Mouse (Mus musculus): ENCODE data around the gene Plscr3. TPM values are rescaled to one million over a fixed set of nuclear protein-coding genes. Genes with fewer than 3 reads are reported as not detected.
"Not testable (repeated sequence)": the region's sequence is repeated elsewhere in the genome, so short reads cannot be mapped to it uniquely, and the experiment has no call there.

The Plscr3 gene
- polyA plus RNA-seq, 1 experiment from 2014 or later: 39.8 TPM

DNA sequence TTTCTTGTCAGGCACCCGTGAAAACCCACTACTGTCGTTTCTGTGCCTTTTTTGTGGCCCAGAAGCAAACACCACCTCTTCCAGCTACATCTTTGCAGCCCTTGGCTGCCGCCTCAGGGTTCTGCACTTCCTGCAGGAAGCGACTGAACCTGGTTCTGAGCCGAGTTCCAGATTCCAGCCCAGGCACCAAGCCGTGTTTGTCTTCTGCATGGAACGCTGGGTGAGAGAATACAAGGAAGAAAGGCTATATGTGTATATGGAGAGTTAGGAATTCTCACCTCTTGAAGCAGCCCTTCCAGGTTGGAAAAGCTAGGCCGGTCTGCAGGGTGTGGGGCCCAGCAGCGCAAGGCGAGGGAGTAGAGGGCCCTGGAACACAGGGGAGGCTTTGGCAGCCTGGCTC lies 8.5 kb downstream of the Plscr3 start:
- Histone ChIP-seq H3K27ac (no peak overlapping the region), H3K27me3 (ENCODE audit: control insufficient read depth, insufficient read depth, low read length) (peaks cover 20% of the 10 kb centered on the region), H3K9ac (no peak overlapping the region), H3K4me2 (replicated peaks) (no peak overlapping the region), H3K4me1 (replicated peaks; ENCODE audit: control insufficient read depth, insufficient read depth, low read length) (no peaks in the 10 kb centered on the region), H3K9me3 (ENCODE audit: control insufficient read depth, low read length) (no peaks in the 10 kb centered on the region), H3K36me3 (replicated peaks; ENCODE audit: control insufficient read depth, insufficient read depth) (peaks cover 20% of the 10 kb centered on the region), H3K4me3 (replicated peaks; ENCODE audit: low read length) (no peak overlapping the region)
- 88% methylated on average over 10 of the region's 10 CpGs for WGBS
- no peak for ATAC-seq (ENCODE audit: low FRiP score)
- no peak for DNase-seq (ENCODE audit: low spot score)

DNA sequence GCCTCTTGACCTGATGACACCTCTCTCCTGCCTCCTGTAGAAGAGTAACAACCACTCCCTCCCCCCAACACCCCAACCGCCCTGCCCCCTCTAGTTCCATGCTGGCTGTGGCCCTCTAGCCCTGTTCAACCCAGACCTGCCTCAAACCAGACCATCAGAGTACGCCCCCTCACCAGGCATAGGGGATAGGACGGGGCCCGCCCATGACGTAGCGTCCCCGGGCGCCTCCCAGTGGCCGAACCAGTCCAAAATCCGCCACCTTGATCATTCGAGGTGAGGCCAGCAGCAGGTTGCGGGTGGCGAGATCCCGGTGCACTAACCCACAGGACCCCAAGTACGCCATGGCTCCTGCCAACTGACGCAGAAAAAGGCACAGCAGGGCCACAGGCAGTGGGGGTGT lies 9.2 kb downstream of the Plscr3 start:
- H3K4me2 ChIP-seq (replicated peaks): no peak overlapping the region
- no peak overlapping the region for H3K27ac ChIP-seq
- H3K36me3 ChIP-seq (replicated peaks; ENCODE audit: control insufficient read depth, insufficient read depth): peaks cover 14% of the 10 kb centered on the region
- WGBS: 16% methylated on average over 16 of the region's 16 CpGs
- no peaks in the 10 kb centered on the region for H3K4me1 ChIP-seq (replicated peaks; ENCODE audit: control insufficient read depth, insufficient read depth, low read length)
- ATAC-seq (ENCODE audit: low FRiP score) (no peak), DNase-seq (ENCODE audit: low spot score) (no peak)
- H3K9me3 ChIP-seq (ENCODE audit: control insufficient read depth, low read length): no peaks in the 10 kb centered on the region
- peaks cover 23% of the 10 kb centered on the region for H3K27me3 ChIP-seq (ENCODE audit: control insufficient read depth, insufficient read depth, low read length)
- no peak overlapping the region for H3K4me3 ChIP-seq (replicated peaks; ENCODE audit: low read length)
- no peak overlapping the region for H3K9ac ChIP-seq

DNA sequence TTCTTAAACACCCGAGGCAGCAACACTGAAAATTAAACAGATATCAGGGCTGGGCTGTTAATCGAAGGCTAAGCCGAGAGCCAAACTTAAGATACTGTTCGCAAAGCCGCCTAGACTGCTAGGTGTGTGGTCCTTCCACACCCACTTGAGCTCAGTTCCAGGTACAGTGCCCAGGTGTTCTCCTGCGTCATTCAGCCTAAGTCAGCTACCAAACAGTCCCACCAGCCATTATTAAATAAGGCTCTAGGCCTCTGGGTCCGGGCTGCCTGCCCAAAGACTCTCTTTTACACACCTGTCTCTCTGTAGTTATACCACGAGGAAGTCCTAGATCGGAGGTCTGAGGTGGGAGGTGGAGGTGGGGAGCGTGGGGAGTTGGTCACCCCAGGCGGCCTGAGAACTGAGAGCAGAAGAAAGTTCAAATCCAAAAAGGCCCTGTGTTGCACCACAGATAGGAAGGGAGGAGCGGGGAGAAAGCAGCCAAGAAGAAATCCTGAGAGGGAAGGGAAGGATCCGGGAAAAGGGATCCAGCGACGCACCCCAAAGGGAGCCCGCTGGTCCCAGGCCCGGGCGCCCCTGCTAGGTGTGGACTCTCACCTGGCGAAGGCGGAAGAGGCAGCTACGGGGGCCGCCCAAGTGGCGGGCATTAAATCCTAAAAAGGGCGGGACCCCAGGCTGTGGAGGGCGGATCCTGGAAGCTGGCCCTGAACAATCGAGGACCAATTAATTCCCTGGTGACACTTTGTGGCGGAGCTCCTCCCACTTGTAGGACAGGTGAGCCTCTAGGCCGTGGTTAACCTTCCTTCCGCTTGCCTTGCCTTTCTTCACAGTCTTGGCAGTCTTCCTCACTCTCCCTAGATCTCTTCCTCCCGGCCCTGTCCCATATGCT lies 12.2 kb downstream of the Plscr3 start, which contains the start of gene Tnk1:
Gene Tnk1 (minus strand): TSS at position 618 of the 886 bp plus-strand sequence.
- H3K27ac ChIP-seq: no peak within 1 kb of the TSS
- H3K4me3 ChIP-seq (replicated peaks; ENCODE audit: low read length): no peak within 1 kb of the TSS
- H3K4me1 ChIP-seq (replicated peaks; ENCODE audit: control insufficient read depth, insufficient read depth, low read length): no peaks in the 10 kb centered on the region
- ATAC-seq (ENCODE audit: low FRiP score): no peak
- no peak within 1 kb of the TSS for H3K9ac ChIP-seq
- H3K36me3 ChIP-seq (replicated peaks; ENCODE audit: control insufficient read depth, insufficient read depth): no peaks in the 10 kb centered on the region
- no peaks in the 10 kb centered on the region for H3K9me3 ChIP-seq (ENCODE audit: control insufficient read depth, low read length)
- no peak for DNase-seq (ENCODE audit: low spot score)
- no peak within 1 kb of the TSS for H3K4me2 ChIP-seq (replicated peaks)
- WGBS: 22% methylated on average over 30 of the region's 30 CpGs
- peaks cover 23% of the 10 kb centered on the region for H3K27me3 ChIP-seq (ENCODE audit: control insufficient read depth, insufficient read depth, low read length)

DNA sequence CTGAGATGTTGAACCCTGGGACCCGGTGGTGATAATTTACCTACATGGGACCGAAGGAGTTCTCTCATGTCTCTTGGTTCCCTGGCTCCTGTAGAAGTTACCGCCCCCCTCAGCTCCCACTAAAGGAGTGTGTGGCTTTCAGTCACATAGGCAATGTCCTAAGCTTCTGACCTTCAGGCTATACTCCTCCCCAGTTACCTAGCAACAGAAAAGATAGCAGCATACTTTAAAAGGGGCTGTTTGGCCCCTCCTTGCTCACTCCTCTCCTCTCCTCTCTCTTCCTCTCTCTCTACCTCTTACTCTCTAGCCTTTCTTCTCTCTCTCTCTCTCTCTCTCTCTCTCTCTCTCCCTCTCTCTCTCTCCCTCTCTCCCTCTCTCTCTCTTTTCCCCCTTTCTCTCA lies 17.6 kb downstream of the Plscr3 start:
- H3K27me3 ChIP-seq (ENCODE audit: control insufficient read depth, insufficient read depth, low read length): peaks cover 10% of the 10 kb centered on the region; the same call in 1 of the 2 replicates
- DNase-seq (ENCODE audit: low spot score); H3K4me3 ChIP-seq (replicated peaks; ENCODE audit: low read length); H3K27ac ChIP-seq; ATAC-seq (ENCODE audit: low FRiP score); H3K9ac ChIP-seq; H3K4me2 ChIP-seq (replicated peaks); H3K9me3 ChIP-seq (ENCODE audit: control insufficient read depth, low read length); H3K4me1 ChIP-seq (replicated peaks; ENCODE audit: control insufficient read depth, insufficient read depth, low read length); H3K36me3 ChIP-seq (replicated peaks; ENCODE audit: control insufficient read depth, insufficient read depth): not testable (repeated sequence)
- 77% methylated on average over 3 of the region's 3 CpGs for WGBS

- Histone ChIP-seq H3K4me1 (replicated peaks; ENCODE audit: control insufficient read depth, insufficient read depth, low read length) (no peaks in the 10 kb centered on the region), H3K36me3 (replicated peaks; ENCODE audit: control insufficient read depth, insufficient read depth) (no peaks in the 10 kb centered on the region), H3K9ac (no peak overlapping the region), H3K27ac (no peak overlapping the region), H3K4me2 (replicated peaks) (no peak overlapping the region), H3K4me3 (replicated peaks; ENCODE audit: low read length) (no peak overlapping the region), H3K9me3 (ENCODE audit: control insufficient read depth, low read length) (no peaks in the 10 kb centered on the region), H3K27me3 (ENCODE audit: control insufficient read depth, insufficient read depth, low read length) (0 out of 2 replicates have a peak, but pooled peaks cover 4% of the 10 kb centered on the region)
- no peak for ATAC-seq (ENCODE audit: low FRiP score)
- no peak for DNase-seq (ENCODE audit: low spot score)
- 56% methylated on average over 8 of the region's 8 CpGs for WGBS
These were observed 18.1 kb downstream of the Plscr3 start for GRCm38 (mm10) chr11:69864138-69864860.

- no peaks in the 10 kb centered on the region for H3K27me3 ChIP-seq (ENCODE audit: control insufficient read depth, insufficient read depth, low read length)
- WGBS: 78% methylated on average over 9 of the region's 9 CpGs
- H3K9me3 ChIP-seq (ENCODE audit: control insufficient read depth, low read length): no peaks in the 10 kb centered on the region
- no peaks in the 10 kb centered on the region for H3K36me3 ChIP-seq (replicated peaks; ENCODE audit: control insufficient read depth, insufficient read depth)
- no peak overlapping the region for H3K4me3 ChIP-seq (replicated peaks; ENCODE audit: low read length)
- H3K4me2 ChIP-seq (replicated peaks): no peak overlapping the region
- no peak overlapping the region for H3K27ac ChIP-seq
- no peak overlapping the region for H3K9ac ChIP-seq
- no peaks in the 10 kb centered on the region for H3K4me1 ChIP-seq (replicated peaks; ENCODE audit: control insufficient read depth, insufficient read depth, low read length)
- ATAC-seq (ENCODE audit: low FRiP score) (no peak), DNase-seq (ENCODE audit: low spot score) (no peak)
These were observed 19.4 kb downstream of the Plscr3 start for GRCm38 (mm10) chr11:69865561-69865960.

- DNase-seq (ENCODE audit: low spot score) (no peak), ATAC-seq (ENCODE audit: low FRiP score) (no peak)
- Histone ChIP-seq H3K36me3 (replicated peaks; ENCODE audit: control insufficient read depth, insufficient read depth) (no peaks in the 10 kb centered on the region), H3K4me1 (replicated peaks; ENCODE audit: control insufficient read depth, insufficient read depth, low read length) (no peaks in the 10 kb centered on the region), H3K9ac (no peak overlapping the region), H3K4me3 (replicated peaks; ENCODE audit: low read length) (no peak overlapping the region), H3K27ac (no peak overlapping the region), H3K4me2 (replicated peaks) (no peak overlapping the region), H3K9me3 (ENCODE audit: control insufficient read depth, low read length) (no peaks in the 10 kb centered on the region), H3K27me3 (ENCODE audit: control insufficient read depth, insufficient read depth, low read length) (no peaks in the 10 kb centered on the region)
- 69% methylated on average over 9 of the region's 9 CpGs for WGBS
These were observed 21.2 kb downstream of the Plscr3 start for GRCm38 (mm10) chr11:69867335-69867734.

GRCm38 (mm10) chr11:69870289-69871069 lies 24.3 kb downstream of the Plscr3 start:
- 93% methylated on average over 2 of the region's 2 CpGs for WGBS
- Histone ChIP-seq H3K9ac (no peak overlapping the region), H3K27me3 (ENCODE audit: control insufficient read depth, insufficient read depth, low read length) (no peaks in the 10 kb centered on the region), H3K4me1 (replicated peaks; ENCODE audit: control insufficient read depth, insufficient read depth, low read length) (no peaks in the 10 kb centered on the region), H3K36me3 (replicated peaks; ENCODE audit: control insufficient read depth, insufficient read depth) (no peaks in the 10 kb centered on the region), H3K4me3 (replicated peaks; ENCODE audit: low read length) (no peak overlapping the region), H3K27ac (no peak overlapping the region), H3K9me3 (ENCODE audit: control insufficient read depth, low read length) (no peaks in the 10 kb centered on the region), H3K4me2 (replicated peaks) (no peak overlapping the region)
- DNase-seq (ENCODE audit: low spot score) (no peak), ATAC-seq (ENCODE audit: low FRiP score) (no peak)

DNA sequence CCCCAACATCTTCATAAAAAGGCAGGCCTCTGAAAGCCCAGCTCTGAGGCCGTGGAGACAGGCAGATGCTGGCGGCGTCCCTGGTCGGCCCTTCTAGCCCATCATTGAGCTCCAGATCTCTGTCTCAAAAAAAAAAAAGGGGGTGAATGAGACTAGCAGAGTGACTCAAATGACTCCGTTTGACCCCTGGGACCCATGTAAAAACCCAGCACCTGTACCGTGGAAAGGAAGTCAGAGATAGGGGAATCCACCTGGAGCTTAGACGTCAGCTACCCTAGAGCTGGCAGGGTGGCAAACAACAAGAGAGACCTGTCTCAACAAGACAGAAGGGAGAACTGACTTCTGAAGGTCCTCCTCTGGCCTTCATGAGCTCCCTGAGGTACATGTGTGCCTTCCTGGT lies 25.6 kb downstream of the Plscr3 start:
- DNase-seq (ENCODE audit: low spot score) (no peak), ATAC-seq (ENCODE audit: low FRiP score) (no peak)
- Histone ChIP-seq H3K9ac (no peak overlapping the region), H3K27me3 (ENCODE audit: control insufficient read depth, insufficient read depth, low read length) (no peaks in the 10 kb centered on the region), H3K4me1 (replicated peaks; ENCODE audit: control insufficient read depth, insufficient read depth, low read length) (no peaks in the 10 kb centered on the region), H3K36me3 (replicated peaks; ENCODE audit: control insufficient read depth, insufficient read depth) (no peaks in the 10 kb centered on the region), H3K27ac (no peak overlapping the region), H3K9me3 (ENCODE audit: control insufficient read depth, low read length) (no peaks in the 10 kb centered on the region), H3K4me2 (replicated peaks) (no peak overlapping the region), H3K4me3 (replicated peaks; ENCODE audit: low read length) (no peak overlapping the region)
- 94% methylated on average over 7 of the region's 7 CpGs for WGBS
